Mouse (Mus musculus) T-cell, adult 2 months (primary cell): ENCODE measurements around the gene Eftud2.

Source experiments
- DNase-seq: peaks from one replicate; pipeline ENCODE4 v3.0.0; 2022; ENCODE audit warnings: low spot score

The Eftud2 gene

GRCm38 (mm10) chr11:102818121-102819020, 62.4 kb downstream of the Eftud2 start:
- no peak for DNase-seq

GRCm38 (mm10) chr11:102814881-102815280, 65.9 kb downstream of the Eftud2 start:
- no peak for DNase-seq

- DNase-seq: no peak
Measured at GRCm38 (mm10) chr11:102810721-102811485, 69.9 kb downstream of the Eftud2 start.

GRCm38 (mm10) chr11:102808246-102808645, 72.5 kb downstream of the Eftud2 start:
- DNase-seq: no peak

GRCm38 (mm10) chr11:102803453-102803852, 77.3 kb downstream of the Eftud2 start:
- no peak for DNase-seq

DNA sequence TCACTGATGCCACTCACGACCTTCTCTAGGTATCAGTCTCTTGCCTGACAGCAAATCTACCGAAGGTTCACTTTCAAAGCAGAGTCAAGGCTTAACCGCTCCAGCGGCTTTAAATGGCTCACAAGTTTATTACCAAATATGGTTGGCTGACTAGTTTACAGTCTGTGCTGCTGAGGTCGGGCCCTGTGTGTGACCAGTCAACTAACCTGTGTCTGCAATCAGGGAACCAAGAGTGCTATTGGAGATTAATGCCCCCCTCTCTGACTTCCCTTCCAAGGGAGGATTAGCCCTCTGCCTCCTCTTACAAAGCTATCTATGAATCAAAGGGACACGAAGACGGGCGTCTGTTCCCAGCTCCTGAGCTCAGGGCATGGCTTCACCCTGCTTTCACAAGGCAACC, 86.6 kb downstream of the Eftud2 start:
- no peak for DNase-seq

GRCm38 (mm10) chr11:102791682-102792445, 88.9 kb downstream of the Eftud2 start:
- no peak for DNase-seq
